Mouse (Mus musculus): Measurements from ENCODE around the gene Vsig10. TPM values are rescaled to one million over a fixed set of nuclear protein-coding genes. Genes with fewer than 3 reads are reported as not detected.
"Not testable (repeated sequence)": the region's sequence is repeated elsewhere in the genome, so short reads cannot be mapped to it uniquely, and the experiment has no call there.

The Vsig10 gene
- 2.7 and 3.0 TPM in 2 replicates for total RNA-seq (2017)

DNA sequence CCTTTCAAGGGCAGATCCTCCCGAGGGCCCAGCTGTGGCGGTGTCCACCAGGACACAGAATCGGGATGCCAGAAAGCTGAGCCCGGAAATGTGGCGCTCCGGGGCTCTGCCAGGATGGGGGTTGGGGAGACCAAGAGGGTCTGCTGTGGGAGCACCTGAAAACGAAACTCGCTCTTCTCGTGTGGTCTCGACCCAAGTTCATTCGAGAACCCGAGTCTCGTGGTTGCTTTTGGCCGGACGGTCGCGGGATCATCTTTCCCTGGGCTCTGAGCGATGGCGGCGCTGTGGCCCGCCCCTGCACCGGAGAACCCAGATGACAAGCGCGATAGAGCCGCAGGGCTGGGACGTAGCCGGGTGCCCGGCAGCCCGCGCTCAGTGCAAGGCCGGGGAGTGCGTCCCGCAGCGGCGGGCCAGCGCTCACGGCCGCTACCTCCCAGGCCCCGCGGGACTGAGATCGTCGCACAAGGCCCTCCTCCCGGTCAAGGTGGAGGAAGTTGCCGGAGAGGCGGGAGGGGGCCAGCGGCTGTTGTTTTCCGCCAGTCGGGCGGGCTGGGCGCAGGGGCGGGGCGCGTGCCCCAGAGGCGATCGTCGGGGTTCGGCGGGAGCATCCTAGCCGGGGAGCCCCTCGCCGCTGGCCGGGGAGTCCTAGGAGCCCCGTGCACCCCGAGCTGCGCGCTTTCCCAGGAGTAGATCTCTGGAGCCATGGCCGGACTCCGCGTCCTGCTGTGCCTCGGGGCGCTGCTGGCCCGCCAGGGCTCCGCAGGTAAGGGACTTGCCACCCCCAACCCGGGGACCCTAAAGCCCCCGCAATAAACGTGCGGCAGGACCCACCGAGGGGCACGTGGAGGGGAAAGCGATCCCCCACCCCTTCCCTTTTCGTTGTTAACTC, at the start of gene Vsig10:
TSS of gene Vsig10 (plus strand) at position 343 of the 889 bp plus-strand sequence.
- peak; percentile 73 for ATAC-seq (replicated peaks; ENCODE audit: low read depth, poor library complexity, severe bottlenecking)

DNA sequence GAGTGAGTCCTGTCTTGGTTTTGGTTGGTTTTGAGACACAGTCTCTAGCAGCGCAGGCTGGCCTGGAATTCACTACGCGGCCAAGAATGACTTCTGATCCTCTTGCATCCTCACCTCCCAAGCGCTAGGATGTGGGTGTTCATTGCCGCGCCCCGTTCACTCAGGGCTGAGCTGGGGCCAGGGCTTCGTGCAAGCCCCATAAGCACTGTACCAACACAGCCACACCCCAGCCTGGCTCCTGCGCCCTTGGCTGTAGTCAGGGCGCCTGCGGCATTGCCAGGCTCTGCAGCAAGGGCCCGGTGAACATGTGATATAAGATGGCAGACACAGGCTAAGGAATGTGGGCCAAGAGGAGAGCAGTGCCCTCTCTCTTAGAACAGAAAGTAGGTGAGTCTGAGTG, 49.5 kb upstream of the Vsig10 start:
- no peak for ATAC-seq (replicated peaks; ENCODE audit: low read depth, poor library complexity, severe bottlenecking)

DNA sequence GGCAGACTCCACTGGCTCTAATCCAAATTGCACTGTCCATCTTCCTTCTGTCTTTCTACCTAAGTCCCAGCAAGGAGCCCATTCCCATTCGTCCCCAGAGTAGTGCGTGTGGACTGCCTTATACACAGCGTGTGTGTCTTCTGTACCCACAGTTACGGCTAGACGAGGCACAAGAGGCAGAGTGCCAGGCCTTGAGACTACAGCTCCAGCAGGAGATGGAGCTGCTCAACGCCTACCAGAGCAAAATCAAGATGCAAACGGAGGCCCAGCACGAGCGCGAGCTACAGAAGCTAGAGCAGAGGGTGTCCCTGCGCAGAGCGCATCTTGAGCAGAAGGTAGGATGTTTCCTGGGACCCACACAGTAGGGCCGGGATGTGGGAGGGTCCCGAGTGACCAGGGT, 46.9 kb upstream of the Vsig10 start:
- no peak for ATAC-seq (replicated peaks; ENCODE audit: low read depth, poor library complexity, severe bottlenecking)

DNA sequence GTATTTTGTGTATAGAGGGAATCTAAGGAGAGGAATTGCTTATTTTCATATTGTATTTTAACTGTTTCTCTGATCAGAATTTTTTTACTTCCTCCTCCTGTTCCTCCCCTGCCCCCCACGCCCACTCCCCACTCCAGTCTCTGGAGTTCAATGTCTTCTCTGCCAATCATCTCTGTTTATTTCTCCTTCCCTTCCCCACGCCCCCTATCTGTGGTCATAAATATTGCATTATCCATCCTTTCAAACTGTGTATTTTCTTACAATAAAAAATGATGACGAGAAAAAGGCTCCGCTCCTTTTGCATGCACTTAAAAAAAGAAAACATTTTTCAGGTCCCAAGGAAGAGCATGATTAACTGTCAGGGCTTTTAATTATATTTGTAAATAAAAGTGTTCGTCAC, 44.1 kb upstream of the Vsig10 start:
- no peak for ATAC-seq (replicated peaks; ENCODE audit: low read depth, poor library complexity, severe bottlenecking)

DNA sequence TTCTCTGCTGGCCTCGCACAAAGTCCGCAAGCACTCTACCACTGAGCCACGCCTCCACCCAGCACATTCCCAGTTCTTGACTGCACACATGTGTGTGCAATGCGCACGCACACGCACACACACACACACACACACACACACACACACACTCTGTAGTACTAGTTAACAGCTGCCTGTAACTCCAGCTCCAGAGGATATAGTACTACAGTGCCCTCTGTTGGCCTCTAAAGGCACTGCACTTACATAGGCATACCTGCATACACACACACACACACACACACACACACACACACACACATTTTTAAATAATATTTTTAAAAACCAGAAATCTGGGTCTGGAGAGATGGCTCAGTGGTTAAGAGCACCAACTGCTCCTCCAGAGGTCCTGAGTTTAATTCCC, 41.1 kb upstream of the Vsig10 start:
- no peak for ATAC-seq (replicated peaks; ENCODE audit: low read depth, poor library complexity, severe bottlenecking)

DNA sequence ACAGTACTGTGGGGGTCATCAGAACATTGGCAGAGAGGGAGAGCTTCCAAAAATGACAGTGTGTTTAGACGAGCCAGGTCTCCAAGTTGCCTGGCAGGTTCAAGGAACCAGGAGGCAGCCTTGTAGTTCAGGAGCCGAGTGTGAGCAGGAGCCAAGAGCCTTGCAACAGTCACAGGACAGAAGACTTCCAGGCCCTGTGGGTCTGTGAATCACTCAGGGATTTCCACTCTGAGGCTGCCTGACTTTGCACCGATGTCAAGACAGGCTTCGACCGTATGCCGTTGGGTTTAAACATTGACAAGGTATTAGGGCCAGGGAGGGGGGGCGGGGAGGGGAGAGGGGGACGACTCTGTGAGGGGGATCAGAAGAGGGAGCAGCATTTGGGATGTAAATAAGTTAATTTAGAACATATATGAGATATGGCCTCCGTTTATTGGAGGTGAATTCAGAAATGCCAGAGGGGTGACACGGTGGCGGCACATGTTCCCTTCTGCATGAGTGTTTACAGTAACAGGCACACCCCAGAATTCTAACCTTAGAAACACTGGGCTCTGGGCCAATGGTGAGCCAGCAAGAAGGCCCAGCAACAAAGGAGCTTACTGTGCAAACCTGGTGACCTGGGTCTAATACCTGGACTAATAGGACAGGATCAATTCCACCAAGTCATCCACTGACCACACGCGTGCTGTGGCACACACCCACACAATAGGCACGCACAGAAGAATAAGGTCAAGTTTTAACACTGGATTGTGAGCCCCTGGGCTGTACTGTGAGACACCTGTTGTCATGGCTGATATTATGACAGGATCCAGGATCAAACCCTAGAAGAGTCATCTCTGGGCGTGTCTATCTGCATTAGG, 39.8 kb upstream of the Vsig10 start:
- ATAC-seq (replicated peaks; ENCODE audit: low read depth, poor library complexity, severe bottlenecking): no peak

DNA sequence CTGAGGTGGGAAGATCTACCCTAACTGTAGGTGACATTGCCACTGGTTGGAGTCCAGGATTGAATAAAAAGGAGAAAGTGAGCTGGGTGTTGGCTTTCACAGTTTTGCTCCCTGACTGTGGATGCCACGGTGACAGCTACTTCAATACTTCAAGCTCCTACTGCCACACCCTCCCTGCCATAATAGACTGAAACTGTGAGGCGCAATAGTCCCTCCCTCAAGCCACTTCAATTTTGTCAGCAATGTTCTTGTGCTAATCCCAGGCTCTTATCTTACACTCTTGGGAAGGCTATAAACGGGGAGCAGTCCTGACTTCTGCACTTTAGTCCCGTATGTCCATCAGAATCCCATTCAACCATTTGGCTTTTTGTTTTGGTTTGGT, 39.2 kb upstream of the Vsig10 start:
- ATAC-seq (replicated peaks; ENCODE audit: low read depth, poor library complexity, severe bottlenecking): no peak

DNA sequence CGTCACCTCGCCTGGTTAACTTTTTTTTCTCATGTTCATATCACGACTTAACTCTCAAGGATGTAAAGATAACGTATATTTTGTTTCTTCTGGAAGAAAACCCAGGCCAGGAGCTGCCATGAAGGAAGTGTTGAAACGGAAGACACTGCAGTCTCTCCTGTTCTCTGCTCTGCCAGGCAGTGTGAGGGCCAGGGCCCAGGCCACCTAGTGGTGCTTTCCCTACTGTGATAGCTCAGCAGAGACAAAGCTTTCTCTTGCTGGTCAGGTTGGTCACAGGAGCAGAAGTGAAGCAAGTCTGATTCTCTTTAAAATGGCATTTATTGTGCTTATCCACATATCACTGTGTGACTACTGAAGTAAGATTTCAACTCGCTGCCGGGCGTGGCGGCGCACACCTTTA, 37.3 kb upstream of the Vsig10 start:
- ATAC-seq (replicated peaks; ENCODE audit: low read depth, poor library complexity, severe bottlenecking): peak; percentile 52

DNA sequence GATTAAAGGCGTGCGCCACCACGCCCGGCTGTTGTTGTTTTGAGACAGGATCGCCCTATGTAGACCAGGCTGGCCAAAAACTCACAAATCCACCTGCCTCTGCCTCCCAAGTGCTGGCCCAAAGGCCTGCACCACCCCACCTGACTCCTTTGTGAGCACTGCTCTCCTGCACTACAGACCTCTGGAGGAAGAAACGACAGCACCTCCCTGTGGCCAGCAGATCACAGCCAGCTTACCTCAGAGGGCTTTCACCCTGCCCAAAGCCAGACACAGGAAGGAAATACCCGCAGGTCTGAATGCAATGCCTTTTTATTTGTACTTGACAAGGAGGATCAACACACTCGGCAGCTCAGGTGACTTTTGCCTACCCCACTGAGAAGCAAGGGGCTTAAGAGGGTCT, 36.5 kb upstream of the Vsig10 start:
- ATAC-seq (replicated peaks; ENCODE audit: low read depth, poor library complexity, severe bottlenecking): no peak

DNA sequence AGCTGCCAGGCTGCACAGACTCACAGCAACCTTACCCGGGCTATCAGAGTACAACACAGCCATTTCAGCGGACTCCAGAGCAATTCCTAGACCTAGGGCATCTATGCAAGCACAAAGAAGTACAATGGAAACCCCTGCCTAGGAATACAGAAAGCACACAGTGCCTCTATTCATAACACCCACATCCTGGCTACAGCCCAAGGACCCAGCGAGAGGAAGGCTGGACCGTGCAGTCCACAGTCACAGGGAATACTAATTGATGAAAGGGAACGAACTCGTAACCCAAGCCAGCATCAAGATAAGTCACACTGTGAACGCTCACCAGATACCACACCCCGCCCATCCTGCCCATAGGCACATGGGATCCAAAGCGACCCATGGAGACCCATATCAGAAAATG, 34.9 kb upstream of the Vsig10 start:
- no peak for ATAC-seq (replicated peaks; ENCODE audit: low read depth, poor library complexity, severe bottlenecking)

DNA sequence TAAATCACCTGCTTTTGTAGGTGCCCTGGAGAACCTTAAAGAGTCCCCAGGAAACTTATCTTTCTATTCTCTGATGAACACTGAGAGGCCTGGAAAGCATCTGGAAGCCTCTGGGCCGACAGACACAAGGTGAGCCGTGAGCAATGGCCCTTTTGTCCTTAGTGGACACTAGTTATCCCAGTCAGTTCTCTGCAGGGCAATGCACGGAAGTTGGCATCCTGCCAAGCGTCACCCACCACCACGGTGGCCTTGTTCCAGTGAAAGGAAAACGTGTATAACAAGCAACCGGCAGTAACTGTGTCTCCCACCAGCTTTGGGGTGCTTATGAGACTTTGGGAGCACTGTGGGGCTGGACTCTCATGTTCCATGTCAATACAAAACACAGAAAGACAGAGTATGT, 34.2 kb upstream of the Vsig10 start:
- ATAC-seq (replicated peaks; ENCODE audit: low read depth, poor library complexity, severe bottlenecking): no peak

DNA sequence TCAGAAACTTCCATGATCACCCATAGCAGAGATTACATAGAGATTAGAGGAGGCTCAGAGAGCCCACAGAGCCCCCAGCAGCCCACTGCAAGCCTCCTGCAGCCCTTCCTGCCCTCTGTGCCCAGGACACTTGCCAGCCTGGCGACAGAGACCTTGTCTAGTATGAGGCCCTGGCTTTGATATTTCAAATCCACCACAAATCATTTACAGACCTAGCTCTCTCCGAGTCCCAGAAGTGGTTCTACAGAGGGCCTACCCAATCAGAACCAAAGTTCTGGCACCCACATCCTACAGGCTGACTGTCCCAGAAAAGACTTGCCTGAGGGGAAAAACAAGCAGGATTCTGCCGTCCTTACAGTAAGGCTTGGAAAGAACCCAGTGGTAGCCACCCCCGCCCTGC, 33.6 kb upstream of the Vsig10 start:
- ATAC-seq (replicated peaks; ENCODE audit: low read depth, poor library complexity, severe bottlenecking): no peak

DNA sequence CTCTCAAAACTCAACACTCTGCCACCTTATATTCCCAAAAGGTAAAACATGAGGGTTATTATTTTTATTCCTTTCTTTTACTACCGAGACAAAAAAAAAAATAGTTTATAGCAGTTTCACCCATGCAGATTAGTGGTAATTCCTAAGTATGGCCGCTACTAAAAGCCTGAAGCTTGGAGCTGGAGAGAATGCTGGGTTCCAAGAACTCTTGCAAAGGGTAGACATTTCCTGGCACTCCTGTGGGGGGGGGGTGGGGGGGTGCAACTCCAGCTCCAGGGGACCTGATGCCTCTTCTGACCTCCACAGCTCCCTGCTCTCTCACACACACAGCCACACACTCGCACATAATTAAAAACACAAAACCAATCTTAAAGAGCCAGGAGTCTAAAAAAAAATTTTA, 32.6 kb upstream of the Vsig10 start:
- ATAC-seq (replicated peaks; ENCODE audit: low read depth, poor library complexity, severe bottlenecking): no peak

DNA sequence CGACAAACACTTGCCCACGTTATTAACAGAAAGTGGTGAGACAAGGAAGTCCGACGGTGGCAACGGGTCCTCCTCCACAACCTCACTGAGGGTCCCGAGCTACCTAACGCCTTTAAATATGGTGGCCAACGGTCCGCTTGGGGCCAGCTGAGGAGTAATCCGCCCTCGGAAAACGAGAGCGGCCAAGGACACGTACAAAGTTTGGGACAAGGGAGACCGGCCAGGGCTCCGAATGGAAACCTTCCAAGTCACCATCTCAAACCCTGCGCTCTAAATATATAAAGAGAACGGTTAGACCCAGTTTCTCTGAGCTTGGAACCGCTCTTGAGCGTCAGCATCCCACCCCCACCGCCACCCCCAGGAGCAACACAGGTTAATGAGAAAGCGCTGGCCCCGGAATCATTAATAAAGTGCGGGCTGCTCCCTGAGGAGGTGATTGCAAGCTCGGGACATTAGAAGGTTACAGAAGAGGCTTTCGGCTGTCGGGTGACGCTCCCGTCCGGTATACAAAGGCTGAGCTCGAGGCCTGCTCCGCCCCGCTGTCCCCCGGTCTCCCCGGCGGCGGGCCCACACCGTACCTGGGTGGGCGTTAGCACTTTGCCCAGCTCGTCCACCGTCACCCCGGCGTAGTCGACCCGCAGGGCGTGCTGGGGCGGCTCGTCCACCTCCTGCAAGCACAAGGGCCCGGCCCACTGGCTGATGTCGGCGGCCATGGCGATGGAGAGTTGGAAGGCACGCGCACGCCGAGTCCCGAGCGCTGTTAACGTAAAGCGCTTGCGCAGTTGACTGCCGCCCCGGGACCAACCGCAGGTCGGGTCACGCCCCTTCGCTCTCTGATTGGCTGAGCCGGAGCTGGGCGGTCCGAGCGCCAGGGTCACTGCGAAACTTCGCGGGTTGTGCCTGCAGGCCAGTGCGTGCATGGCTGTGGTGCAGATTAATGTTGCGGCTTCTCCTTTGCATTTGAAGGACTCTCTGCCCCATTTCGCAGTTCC, 31.8 kb upstream of the Vsig10 start, which contains the start of gene Pebp1:
TSS of gene Pebp1 (minus strand) at position 795 of the 992 bp plus-strand sequence.
- ATAC-seq (replicated peaks; ENCODE audit: low read depth, poor library complexity, severe bottlenecking): peak; percentile 99

DNA sequence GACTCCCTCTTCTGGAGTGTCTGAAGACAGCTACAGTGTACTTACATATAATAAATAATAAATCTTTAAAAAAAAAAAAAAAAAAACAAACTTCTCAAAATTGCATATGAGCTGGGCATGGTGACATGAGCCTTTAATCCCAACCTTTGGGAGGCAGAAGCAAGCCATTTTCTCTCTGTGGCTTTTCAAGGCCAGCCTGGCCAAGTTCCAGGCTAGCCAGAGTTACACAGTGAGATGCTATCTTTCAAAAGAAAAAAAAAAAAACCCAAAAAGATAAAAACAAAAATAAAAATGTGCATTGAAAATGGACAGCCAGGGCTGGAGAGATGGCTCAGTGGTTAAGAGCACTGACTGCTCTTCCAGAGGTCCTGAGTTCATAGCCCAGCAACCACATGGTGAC, 29.2 kb upstream of the Vsig10 start:
- no peak for ATAC-seq (replicated peaks; ENCODE audit: low read depth, poor library complexity, severe bottlenecking)

DNA sequence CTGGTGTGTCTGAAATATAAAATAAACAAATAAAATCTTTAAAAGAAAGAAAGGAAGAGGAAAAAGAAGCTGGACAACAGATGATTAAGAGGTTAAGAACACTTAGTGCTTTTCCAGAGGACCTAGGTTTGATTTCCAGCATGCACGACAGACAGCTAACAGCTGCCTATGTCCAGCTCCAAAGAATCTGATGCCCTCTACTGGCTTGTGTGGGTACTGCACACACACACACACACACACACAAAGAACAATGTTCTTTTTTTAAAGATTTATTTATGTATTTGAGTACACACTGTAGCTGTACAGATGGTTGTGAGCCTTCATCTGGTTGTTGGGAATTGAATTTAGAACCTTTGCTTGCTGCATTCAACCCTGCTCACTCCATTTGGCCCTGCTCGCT, 28.8 kb upstream of the Vsig10 start:
- no peak for ATAC-seq (replicated peaks; ENCODE audit: low read depth, poor library complexity, severe bottlenecking)

DNA sequence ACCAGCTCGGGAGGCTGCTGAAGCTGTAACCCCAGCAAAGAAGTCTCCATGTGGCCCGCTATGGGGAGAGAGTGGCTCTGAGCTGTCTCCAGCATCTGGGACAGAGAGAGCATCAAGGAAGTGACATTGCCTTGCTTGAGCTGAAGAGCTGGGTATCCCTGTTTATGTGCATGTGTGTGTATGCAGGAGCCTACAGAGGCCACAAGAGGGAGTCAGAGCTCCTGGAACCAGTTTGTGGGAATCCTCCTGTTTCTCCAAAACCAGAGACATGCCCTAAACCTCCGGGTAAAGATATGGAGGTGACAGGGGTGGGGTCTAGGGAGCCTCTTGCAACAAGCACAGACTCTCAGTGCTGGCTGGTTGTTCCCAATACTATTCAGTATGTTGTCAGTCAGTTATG, 27.6 kb upstream of the Vsig10 start:
- no peak for ATAC-seq (replicated peaks; ENCODE audit: low read depth, poor library complexity, severe bottlenecking)

DNA sequence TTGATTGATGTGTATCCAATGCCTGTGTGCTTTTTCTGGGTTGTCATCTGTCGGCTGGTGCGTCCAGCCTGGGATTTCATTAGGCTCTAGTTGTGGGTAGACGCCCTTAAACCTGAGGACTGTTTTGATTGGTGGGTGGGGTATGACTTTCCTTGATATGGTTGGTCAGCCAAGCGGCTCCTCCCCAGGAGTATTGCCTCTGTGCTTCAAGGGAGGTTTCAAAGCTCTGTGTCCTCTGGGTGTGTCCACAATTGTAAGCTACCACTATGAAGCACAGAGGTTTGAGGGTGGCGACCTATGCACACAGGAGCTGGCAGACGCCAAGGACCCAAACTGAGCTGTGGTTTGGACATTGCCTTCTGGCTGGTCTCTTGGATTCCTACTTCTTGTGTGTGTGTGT, 26.3 kb upstream of the Vsig10 start:
- no peak for ATAC-seq (replicated peaks; ENCODE audit: low read depth, poor library complexity, severe bottlenecking)

DNA sequence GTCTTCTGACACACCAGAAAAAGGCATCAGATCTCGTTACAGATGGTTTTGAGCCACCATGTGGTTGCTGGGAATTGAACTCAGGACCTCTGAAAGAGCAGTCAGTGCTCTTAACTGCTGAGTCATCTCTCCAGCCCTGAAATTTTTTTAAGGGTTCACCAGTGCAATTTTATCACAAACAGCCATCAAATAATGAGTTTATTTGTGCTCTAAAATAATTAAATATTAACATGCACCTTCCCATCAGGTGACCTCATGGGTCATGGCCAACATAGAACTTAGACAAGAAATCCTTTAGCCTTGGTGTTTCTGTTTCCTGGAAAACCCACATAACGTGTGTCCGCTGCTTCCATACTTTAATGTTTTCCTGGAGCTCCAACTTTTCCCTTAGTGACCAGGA, 25.1 kb upstream of the Vsig10 start:
- not testable (repeated sequence) for ATAC-seq (replicated peaks; ENCODE audit: low read depth, poor library complexity, severe bottlenecking)

DNA sequence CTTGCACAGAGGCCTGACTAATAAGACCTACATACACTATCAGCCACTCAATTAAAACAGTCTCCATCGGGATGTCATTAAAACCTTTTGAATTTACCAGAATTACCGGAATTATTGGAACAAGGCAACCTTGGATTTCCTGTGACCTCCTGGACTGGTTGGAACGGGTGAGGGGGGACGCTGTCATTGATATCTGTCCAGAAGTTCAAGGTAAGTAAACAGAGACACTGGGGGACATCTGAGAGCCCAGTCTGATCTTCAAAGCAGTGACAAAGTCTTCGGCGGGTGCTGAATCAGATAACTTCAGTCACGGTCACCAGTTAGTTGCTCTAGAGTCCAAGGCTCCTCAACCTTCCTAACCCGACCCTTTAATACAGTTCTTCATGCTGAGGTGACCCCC, 23.9 kb upstream of the Vsig10 start:
- no peak for ATAC-seq (replicated peaks; ENCODE audit: low read depth, poor library complexity, severe bottlenecking)

Measured in common myeloid progenitor, adult 5-6 weeks (primary cell).